Mouse (Mus musculus) NIH3T3 (cell line): ENCODE results near the gene Uts2r.

Source experiments
- DNase-seq: peaks from one replicate; pipeline ENCODE4 v3.0.0-alpha.2; 2012; ENCODE audit warnings: low read depth

Uts2r gene

GRCm38 (mm10) chr11:121160636-121161346, 720 bp downstream of the Uts2r start:
- no peak for DNase-seq

- no peak for DNase-seq
Observed at GRCm38 (mm10) chr11:121163751-121164150, 3.7 kb downstream of the Uts2r start.

- no peak for DNase-seq
Observed at GRCm38 (mm10) chr11:121173203-121173602, 13.1 kb downstream of the Uts2r start.

DNA sequence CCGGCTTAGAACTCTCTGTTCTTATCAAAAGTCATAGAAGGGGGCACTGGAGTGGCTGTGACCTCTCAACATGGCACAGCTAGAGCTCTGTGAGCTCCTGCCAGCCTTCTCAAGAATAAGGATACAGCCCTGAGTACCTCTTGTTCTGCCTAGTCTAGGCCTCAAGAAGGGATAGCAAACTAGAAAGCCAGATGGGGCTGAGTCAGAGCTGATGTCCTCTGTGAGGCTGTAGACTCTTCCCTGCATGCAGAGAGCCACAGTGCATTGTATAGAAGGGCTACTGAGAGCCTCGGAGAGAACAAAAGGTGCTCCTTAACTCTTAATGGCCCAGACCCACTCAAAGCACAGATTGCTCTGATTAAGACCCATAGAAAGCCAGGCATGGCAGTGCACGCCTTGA, 14.2 kb downstream of the Uts2r start:
- no peak for DNase-seq

DNA sequence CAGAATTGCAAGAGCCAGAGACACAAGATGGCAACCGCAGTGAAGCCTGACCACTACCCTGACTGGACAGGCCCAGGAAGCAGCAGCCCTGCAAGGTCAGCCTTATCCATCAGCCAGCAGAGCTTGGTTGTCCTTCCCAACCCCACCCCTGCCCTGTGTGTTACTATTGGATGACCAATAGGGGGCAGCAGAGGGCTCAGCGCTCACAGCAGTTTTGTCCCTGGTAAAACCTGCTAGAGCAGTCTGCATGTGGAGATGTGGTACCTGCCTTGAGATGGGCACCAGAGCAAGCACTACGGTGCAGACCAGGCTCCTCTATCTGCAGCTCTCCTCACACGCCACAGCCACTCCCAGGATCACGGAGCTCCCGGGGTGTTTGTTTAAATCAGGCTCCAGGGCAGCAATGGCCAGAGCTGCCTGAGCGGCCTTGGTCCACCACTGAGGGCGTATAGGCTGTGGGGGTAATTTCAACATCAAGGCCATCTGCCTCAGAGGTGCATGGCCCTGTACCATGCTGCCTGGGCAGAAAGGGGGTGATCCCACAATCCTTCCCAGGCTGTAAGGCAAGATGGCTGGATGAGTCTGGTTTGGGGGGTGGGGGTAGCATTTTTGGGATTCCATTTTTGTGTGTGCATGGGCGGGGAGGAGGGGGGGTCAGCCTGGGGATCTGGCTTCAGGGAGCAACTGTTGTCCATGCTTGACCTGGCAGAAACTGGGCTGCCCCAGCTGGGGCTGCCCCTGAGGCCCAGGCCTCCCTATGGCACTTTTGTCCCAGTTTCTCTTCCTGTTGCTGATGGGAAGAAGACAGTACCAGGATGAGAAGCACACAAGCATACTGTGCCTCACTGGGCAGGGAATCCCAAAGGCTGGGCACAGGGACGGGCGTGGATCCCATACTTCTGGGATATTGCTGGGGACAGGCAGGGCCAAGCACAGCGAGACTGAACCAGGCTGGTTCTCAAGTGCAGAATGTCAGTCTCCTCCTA, 16.5 kb downstream of the Uts2r start:
- DNase-seq: peak; percentile 79

DNA sequence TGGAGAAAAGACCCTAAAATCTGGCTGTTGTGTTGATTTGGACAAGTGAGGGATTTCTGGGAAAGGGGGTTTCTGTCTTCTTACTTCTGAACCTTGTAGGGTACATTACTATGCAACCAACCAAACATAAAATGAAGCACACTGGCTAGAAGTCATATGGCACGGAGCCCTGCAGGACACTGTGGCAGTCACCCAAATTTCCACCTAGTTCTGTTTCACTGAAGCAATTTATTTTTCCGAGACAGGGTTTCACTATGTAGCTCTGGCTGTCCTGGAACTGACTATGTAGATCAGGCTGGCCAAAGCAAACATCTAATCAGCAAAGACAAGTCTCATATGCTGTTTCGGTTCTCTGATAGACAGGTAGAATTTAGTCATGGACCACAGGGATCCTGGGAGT, 29.6 kb downstream of the Uts2r start:
- peak; percentile 40 for DNase-seq

- no peak for DNase-seq
Observed at GRCm38 (mm10) chr11:121192742-121193141, 32.7 kb downstream of the Uts2r start.

GRCm38 (mm10) chr11:121193415-121193814, 33.3 kb downstream of the Uts2r start:
- DNase-seq: no peak

DNA sequence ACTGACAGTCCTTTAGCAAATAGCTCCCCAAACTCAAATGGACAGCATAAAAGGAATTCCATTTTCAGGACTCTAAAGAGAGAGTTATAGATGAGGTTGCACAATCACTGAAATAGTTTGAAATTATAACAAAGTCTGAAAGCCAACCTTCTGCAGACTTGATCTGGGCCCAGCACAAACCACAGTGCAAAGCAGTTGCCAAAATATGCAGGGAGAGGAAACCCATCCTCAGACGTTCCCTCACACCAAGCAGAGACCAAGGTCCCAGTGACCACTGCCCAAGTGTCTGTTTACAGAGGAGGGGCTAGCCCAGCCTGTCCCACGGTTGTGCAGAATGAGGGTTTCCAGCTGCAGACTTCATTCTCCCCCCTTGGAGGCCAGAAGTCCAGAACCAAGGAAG, 38.6 kb downstream of the Uts2r start:
- DNase-seq: peak; percentile 71

GRCm38 (mm10) chr11:121199851-121200250, 39.8 kb downstream of the Uts2r start:
- peak; percentile 82 for DNase-seq

DNA sequence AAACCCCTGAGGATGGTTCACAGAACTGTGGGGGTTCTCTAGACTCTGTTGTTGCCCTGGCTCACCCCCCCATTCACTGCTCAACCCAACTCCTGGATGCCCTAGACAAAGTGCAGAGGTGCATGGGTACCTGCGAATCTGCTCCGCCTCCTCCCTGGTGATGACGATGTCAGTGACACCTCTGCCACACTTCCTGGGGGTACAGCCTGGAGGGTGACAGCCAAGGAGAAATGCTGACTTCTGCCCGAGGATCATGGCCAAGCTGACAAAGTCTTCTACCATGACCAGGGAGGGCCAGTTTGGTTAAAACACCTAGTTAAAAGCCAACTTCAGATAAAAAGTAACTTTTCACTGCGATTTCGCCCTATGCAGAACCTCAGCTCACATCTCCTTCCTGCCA, 40.7 kb downstream of the Uts2r start:
- no peak for DNase-seq

- DNase-seq: peak; percentile 82
Observed at GRCm38 (mm10) chr11:121201436-121202198, 41.5 kb downstream of the Uts2r start.

DNA sequence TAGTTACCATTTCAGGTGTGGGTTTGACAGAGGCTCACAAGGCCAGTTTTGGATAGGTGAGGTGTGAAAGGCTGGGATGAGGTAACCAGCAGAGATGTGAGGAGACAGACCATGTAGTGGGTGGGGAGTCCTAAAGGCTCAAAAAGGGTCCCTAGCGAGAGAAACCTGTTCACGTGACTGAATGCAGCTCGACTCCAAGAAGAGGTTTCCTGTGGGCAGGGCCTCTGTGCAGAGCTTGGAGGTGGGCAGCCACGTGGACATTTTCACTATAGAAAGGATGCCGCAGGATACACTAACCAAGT, 43.7 kb downstream of the Uts2r start:
- no peak for DNase-seq

- peak; percentile 96 for DNase-seq
Observed at GRCm38 (mm10) chr11:121204161-121205006, 44.3 kb downstream of the Uts2r start, which contains the start of the genes Hexdc and Ogfod3. Hexdc (plus strand) TSS chr11:121204433. Ogfod3 (minus strand) TSS chr11:121204711.
